Mouse (Mus musculus): ENCODE measurements around the gene Cryba4.

Cryba4 gene

GRCm38 (mm10) chr5:112206543-112207255 is 45.6 kb downstream of the Cryba4 start:
- DNase-seq (ENCODE audit: low spot score in 2 of 2): no peak

- no peak for DNase-seq (ENCODE audit: low spot score in 2 of 2)
Measured at GRCm38 (mm10) chr5:112199656-112200055, 52.7 kb downstream of the Cryba4 start.
